Mouse (Mus musculus) lung, adult 2 months (tissue): Measurements from ENCODE around the gene Myo16.

Source experiments
- CTCF ChIP-seq: fragments of 200-500 bp; IDR thresholded peaks from 2 replicates; pipeline ENCODE4 v1.5.1; 2011; ENCODE audit warnings: mild to moderate bottlenecking, low read length, control low read depth; ENCODE audit not compliant: insufficient read depth
- POLR2A ChIP-seq: fragments of 200-500 bp; IDR thresholded peaks from 2 replicates; pipeline ENCODE4 v1.6.1; 2011; ENCODE audit warnings: low read depth, mild to moderate bottlenecking, control low read depth, low read length, borderline replicate concordance; ENCODE audit errors: extremely low read depth

GRCm38 (mm10) chr8:10415885-10416284, 262.2 kb downstream of the Myo16 start:
- TF ChIP-seq POLR2A (no peak), CTCF (no peak)
